Mouse (Mus musculus) thymus, adult 18-20 months (tissue): Measurements from ENCODE around the gene Gm5678.
A peak's percentile ranks its signal among the peaks of the same experiment; 100 is the strongest.
"Not testable (repeated sequence)": the region's sequence is repeated elsewhere in the genome, so short reads cannot be mapped to it uniquely, and the experiment has no call there.

Source experiments
- DNase-seq, 2 experiments: peaks; one replicate each; pipeline ENCODE4 v3.0.0; 2022; ENCODE audit warnings: mixed read lengths in 2 of 2

Gene Gm5678

DNA sequence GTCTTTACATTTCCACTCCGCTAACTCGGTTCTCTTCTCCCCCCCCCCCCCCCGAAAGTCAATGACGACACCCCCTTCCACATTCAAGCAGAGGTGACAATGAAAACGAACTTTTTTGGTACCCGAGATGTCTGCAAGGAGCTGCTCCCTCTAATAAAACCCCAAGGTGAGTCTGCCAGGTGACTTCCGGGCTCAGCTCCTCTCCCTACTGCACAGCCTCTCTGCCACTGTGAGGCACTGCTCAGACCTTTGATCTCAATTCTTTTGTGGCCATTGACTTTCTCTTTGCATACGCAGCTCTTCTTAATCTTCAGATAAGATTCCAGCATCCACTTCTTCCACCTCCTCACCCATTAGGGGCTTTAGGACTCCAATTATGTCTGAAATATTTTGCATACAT is 19.2 kb upstream of the Gm5678 start:
- no peak for DNase-seq

GRCm38 (mm10) chr16:93609796-93610195 is 18.1 kb upstream of the Gm5678 start:
- no peak for DNase-seq

DNA sequence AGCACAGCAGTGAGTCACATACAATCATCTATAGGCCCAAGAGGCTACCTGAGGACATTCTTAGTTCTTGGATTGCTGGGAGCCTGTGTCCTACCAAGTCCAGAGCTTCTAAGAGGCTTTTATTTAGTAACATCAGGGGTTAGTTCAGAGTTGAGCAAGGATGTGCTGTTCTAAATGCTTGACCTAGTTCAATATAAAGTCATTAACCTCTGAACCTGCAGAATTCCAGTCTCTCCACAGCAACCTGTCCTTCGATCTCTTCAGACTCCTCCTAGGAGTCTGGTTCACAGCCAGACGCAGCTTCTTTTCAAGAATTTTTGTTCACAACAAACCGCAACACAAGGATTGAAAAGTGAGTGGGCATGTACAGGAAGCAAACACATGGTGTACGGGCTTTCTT is 16.9 kb upstream of the Gm5678 start:
- DNase-seq, result no peak

- DNase-seq, result peak; percentile 47 to 50
Measured at GRCm38 (mm10) chr16:93615118-93615870, 12.6 kb upstream of the Gm5678 start.

GRCm38 (mm10) chr16:93623759-93624158 is 4.1 kb upstream of the Gm5678 start:
- not testable (repeated sequence) for DNase-seq

GRCm38 (mm10) chr16:93624671-93625070 is 3.2 kb upstream of the Gm5678 start:
- no peak for DNase-seq

DNA sequence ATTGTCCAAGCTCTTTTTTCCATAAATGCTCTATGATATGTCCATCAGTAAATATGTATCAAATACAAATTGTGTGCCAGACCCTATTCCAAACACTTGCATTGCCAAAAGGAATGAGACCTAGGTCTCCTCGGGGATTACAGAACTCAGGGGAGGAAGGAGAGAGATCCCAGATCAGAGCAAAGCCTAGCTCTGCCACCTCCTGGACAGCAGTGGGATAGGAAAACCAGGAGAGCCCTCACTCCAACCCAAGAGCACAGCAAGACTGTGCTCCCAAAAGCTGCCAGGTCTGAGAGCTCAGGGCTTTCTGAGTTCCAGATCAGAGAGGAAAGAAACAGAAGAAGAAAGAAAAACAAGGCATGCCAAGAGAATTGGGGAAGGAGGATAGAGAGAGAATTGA is 1.2 kb upstream of the Gm5678 start:
- DNase-seq, result no peak

DNA sequence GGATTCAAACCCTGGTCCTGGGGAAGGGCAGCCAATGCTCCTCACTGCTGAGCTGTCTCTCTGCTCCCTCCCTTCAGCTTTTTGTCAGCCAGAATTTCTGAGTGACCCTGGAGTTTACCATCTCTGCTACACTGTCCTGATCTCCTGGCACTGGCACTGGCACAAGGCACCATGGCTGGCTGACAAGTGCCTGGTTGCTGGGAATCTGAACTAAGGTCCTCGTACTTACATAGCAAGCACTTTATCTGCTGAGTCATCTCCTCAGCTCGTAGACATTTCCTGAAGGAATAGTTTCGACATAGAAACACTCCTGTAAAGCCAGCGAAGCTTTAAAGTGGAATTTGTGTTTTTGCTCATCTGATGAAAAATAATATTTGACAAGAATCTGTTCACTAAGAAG is 16.1 kb downstream of the Gm5678 start:
- no peak for DNase-seq

DNA sequence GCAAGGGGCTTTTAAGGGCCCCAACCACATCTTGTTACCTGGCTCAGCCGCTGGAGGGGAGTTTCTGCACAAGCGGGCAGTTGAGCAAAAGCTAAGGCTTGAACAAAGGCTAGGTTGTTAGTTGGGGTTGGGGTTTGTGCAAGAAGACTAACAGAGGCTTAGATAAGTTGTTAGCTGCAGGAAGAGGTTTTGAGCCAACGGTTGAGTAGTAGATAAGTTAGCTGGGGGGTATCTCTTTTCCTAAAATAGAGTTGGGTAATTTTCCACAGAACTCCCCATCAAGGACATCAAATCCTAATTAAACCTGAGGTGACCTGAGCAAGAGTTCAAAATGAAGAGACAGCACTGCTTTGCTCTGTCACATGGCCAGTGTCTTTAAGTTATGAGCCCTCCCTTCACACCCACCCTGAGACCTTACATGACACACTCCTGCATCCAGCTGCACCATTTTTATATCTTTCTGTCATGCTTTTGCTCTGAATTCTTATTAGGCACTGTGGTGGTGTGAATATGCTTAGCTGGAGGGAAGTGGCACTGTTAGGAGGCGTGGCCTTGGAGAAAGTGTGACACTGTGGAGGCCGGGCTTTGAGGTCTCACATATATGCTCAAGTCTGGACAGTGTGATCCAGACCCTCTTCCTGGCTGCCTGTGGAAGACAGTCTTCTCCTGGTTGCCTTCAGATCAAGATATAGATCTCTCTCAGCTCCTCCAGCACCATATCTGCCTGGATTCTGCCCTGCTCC is 20.7 kb downstream of the Gm5678 start:
- no peak for DNase-seq

DNA sequence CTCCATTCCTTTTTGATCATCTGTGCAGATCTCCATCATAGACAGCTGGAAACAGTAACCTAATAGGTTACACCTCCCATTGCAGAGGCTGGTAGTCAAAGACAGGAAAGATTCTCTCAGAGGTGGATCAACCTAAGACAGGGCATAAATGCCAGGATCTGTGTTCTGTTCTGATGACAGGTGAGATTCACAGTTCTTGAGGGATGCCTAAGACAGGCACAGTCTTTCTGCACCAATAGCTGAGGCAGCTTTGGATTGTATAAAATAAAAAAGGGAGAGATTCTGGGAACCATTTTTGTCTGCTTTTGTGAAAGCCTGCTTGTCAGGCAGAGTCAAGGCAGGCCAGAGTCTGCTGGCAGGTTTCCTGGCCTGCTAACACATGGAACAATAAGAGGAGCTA is 40.1 kb downstream of the Gm5678 start:
- no peak for DNase-seq

- no peak for DNase-seq
Measured at GRCm38 (mm10) chr16:93669521-93669920, 41.6 kb downstream of the Gm5678 start.

- DNase-seq, result not testable (repeated sequence)
Measured at GRCm38 (mm10) chr16:93670466-93670865, 42.6 kb downstream of the Gm5678 start.

DNA sequence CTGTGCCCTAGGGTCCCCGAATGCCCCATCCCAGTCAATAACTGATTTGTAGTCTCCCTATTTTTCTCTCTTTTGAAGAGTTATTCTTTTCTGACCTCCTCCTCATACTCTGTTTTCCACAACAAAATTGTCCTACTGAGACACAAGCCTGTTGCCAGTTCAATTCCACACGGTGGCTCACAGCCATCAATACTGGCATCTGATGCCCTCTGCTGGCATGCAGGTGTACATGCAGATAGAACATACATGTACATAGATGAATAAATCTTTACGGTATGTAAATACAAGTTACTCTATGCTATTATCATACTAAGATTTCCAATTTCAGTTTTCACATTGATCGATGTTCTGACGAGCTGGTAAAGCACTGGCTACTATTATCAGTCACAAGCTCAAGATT is 43.2 kb downstream of the Gm5678 start:
- no peak for DNase-seq

GRCm38 (mm10) chr16:93676376-93676775 is 48.5 kb downstream of the Gm5678 start:
- DNase-seq, result no peak

- DNase-seq, result no peak
Measured at GRCm38 (mm10) chr16:93678206-93678605, 50.3 kb downstream of the Gm5678 start.

DNA sequence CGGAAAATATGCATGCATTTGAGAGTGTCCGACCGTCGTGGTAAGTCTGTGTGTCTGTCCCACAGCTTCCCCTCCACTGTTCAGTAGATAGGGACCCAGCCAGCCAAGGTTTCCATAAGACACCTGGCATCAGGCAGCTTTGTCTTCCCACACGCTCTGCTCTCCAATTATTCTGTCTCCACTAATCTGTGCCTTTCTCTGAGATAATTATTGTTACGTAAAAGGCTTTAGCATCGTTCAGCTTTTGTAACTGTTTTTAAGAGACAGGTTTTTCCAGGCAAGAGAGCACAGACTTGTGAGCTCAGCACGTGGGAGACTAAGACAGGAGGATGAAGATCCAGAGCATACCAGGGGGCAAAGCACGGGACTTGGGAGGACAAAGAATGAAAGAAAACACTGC is 51.3 kb downstream of the Gm5678 start:
- no peak for DNase-seq
